Mouse (Mus musculus) thymus, postnatal 4 days (tissue): ENCODE results near the gene Vipr2.

Source experiments
- DNase-seq: peaks from one replicate; pipeline ENCODE4 v3.0.0; 2021

Vipr2 gene

DNA sequence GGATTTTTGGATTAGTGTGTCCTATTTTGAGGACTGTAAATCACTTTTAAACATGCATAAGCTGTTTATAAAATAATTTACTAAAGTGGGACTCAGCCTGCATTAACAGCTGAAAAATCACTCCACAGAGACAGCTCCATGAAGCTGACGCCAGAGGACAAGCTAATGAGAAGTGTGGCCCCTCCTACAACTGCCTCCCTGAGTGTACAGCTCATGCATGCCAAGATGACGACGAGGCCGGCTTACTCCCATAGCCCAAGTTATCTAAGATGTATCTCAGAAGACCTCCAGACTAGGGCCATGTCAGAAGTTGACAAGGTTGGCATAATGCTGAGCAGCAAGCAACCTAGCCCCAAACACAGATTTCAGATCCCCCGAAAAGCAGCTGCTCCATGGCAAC, 81.7 kb downstream of the Vipr2 start:
- no peak for DNase-seq

DNA sequence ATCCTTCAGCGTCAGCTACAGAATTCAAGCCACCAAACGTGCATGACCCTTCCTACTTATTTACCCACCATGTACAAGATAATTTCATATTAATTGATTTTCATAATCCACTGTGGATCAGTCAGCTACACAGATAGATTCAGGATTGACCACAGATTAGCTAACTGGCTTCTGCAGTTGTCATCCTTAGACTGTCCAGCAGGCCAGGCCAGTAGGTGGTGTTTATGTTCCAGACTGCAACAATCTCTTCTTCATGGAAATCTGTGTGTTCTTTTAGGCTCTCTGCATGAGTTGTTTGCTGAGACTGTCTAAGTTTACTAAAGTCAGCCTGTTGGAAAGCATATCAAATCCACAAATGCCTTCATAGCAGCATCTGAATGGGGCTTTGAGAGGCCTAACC, 82.2 kb downstream of the Vipr2 start:
- no peak for DNase-seq

DNA sequence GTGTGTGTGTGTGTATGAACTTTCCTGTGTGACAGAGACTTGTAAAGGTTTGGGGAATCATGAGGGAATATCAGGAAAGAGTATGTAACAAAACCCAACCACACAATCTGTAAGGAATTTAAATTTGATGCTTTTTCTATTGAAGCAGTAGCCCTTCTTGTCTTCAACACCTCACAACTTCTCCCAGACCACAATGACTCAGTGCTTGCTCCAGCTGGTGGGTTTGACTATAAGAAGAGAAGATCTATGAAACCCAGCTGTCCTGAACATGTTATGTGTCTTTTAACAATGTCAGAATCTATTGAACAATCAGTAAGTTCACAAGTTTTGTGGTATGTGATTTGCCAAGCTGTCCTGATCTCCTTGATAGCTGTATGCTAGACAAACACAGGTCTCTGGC, 87.8 kb downstream of the Vipr2 start:
- DNase-seq: no peak

DNA sequence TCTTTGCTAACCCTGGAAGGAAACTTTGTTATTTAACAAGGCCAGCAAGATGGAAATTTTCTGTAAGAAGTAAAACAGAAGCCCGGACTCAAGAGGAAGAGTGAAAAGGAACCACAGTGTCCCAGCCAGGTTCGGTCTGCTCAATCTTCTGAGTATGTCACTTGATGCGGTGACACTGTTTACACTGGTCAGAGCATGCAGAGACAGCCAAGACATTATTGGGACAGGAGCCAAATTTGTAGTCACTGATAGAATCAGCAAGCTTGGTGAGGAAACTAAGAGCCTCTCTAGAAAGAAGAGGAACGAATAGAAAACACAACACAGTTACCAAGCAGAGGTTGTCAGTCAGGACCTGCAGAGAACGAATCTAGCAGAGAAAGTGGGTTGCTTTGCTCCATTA, 92.1 kb downstream of the Vipr2 start:
- DNase-seq: no peak

DNA sequence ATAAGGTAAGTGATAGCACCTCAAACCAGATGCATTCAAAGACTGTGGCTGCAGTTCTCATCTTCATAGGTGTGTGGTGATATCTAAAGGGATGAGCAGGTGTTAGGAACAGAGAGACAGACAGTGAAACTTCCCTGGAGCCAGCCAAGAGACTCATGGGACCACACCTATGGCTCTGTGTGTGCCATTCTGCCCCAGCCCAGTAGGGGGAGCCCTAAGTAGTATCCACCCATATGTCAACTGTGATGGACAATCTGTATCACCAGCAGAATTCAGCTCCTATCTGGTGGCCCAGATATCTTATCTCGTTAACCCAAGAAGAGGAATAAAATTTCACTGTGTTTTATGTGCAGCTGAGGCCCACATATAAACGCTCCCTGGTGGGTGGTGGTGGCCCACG, 99.4 kb downstream of the Vipr2 start:
- DNase-seq: peak; percentile 75

DNA sequence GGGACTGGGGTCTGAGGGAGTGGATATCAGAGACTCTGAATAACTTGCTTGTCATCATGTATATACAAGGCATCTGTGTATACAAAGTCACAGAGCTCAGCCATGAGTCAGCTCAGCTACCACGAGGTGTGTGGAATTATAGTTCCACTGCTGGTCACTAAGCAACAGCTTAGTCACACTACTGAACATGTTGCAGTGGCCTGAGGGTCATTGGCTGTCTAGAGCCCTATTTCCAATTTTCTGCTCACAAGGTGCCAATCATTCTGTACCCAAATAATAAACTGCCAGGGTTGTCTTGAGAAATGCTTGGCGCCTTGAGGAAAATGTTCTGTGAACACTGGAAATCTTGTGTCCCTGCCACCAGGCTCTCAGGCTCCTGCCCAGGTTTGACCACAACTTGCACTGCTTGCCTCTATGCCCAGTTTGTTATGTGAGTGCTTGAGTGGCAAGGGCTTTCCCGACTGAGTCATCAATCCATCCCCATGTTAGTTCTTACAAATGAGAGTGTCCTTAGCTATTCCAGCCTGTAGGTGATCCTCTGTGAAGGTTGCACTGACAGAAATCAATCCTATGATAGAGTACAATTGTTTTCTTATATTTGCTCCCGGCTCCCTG, 104.0 kb downstream of the Vipr2 start:
- DNase-seq: no peak

DNA sequence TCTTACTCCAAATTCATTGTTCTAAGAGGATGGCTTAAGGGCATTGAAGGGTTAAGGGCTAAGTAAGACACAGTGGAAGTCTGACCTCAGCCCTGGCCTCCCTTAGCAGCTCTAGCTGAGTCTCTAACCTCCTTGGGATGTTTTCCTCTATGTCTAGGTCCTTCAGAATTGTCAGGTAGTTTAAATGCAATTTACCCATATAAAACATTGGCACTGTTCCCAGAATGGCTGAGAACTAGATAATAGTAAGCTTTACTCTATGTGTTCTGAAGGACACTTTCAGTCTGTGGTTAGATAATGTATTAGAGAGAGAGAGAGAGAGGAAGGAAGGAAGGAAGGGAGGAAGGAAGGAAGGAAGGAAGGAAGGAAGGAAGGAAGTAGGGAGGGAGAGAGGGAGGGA, 104.8 kb downstream of the Vipr2 start:
- no peak for DNase-seq

DNA sequence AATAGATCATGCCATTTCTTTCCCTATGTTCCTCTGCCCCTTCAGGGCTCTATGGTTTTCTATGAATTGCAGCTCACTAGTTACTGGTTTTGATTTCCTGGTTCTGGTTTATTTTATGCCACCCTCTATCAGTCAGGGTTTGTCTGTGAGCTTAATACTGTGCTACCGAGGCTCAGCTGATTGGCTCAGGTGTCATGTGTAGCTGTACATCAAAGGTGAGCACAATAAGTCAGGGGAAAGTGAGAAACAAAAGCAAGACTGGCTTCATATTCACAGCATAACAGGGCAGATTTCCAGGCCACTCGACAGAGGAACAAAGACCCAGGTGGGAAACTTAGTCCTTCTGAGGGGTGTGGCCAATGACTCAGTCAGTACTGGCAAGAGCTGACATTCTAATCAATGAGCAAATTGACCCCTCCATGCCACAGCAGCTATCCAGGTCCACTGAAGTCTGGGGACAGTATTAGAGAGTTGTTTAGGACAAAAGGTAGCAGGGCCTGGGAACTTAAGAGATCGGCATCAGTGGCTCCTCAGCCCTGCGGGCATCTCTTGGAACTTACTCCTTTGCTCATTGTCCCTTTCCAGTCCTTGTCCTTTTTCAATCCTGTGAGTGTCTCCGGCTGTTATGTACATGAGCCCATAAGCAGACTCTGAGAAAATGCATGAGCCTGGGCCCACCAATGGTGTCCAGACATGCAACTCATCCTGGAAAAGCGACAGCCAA, 105.8 kb downstream of the Vipr2 start:
- DNase-seq: no peak

DNA sequence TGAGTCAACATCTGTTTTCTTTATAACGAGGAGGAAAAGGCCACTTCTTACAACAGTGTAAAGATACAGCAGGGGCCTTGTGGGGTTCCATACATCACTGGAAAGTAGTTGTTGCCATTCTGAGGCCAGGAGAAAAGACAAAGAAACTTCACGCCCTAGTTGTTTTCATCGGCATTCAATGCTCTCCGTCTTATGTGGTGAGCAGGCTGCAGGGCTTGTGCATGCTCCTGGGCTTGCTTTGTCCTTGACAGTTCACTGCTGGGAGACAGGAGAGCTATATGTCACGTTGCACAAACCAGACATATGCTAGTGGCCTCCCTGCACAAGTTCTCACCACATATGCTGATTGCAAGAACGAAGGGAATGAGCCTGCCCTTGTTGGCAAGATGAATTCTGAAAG, 116.4 kb downstream of the Vipr2 start:
- no peak for DNase-seq

DNA sequence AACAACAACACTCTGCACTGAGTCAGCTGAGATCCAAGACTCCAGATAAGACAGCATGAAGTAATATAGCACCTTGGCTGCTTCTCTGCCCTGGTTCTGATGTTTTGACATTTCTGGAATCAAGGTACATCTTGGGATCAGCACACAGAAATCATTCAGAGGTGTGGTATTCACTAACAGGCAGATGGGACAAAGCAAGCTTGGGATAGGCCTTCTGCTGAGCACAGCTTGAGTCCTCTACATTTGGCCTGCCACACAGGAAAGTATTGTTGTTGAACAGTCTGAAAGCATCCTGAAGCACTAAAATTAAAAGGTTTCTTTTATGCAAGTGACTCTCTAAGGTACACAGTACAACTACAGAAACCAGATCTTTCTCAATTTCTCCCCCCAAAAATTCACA, 117.1 kb downstream of the Vipr2 start:
- DNase-seq: no peak
